In the genomic region with DNA sequence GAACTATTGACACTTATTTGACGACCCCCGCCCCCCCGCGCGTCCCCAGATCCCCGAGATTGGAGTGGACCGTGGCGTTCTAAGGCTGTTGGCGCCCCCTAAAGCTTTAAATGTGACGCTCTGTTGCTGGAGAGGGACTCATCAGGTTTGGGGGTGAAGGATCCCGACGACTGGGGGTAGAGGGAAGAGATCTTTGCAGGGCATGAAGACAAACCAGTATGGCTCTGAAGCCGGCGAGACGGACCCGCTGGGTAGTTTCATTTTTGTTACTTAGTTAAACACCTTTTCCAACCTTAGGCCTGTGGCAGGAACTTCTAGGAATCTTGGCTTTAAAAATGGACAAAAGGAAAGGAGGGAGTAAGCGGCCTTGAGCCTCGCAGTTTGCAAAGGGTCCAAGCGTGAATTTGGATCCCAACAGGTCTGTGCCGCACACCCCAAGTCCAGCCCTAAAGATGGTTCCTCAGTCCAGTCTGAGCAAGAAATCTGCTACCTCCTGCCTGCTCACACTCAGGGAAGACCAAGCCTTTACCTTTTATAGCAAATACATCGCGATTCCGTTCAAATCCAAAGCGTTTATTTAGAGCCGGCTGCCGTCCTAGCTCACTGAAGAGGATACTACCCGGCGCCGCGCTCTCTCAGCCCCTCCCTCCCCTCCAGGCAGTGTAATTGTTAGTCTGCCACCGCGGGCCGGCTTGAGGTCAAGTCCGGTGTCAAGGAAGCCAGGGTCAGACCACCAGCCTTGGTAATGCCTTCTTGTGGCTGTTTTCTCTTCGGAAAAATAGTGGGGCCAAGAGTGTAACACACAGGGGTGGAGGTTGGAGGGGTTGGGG, we compare ENCODE assay signal across 8 mouse cellular contexts. TPM values are rescaled to one million over a fixed set of nuclear protein-coding genes. Genes with fewer than 3 reads are reported as not detected.
DNase-seq lines count a peak whose midpoint lies in the region; ATAC-seq lines count a peak whose summit lies in the region.

No protein-coding gene starts in this region.

- H3K36me3 ChIP-seq in limb, embryonic 11.5 days (ENCODE audit: control insufficient read depth, insufficient read depth, low read length): no peaks in the 10 kb centered on the region
- H3K36me3 ChIP-seq in midbrain, embryonic 12.5 days: no peaks in the 10 kb centered on the region

- under 1% methylated on average over 35 of the region's 35 CpGs for WGBS in limb, embryonic 11.5 days
- WGBS in midbrain, embryonic 12.5 days: under 1% methylated on average over 35 of the region's 35 CpGs

- ATAC-seq in limb, embryonic 11.5 days (ENCODE audit: insufficient number of reproducible peaks, low FRiP score, low TSS enrichment, low read depth): peak; percentile 27
- peak; percentile 41 for ATAC-seq in midbrain, embryonic 12.5 days (ENCODE audit: low FRiP score, low read depth)

- H3K9me3 ChIP-seq in limb, embryonic 11.5 days (ENCODE audit: control insufficient read depth, low read length): no peaks in the 10 kb centered on the region
- H3K9me3 ChIP-seq in midbrain, embryonic 12.5 days: no peaks in the 10 kb centered on the region

- H3K27me3 ChIP-seq in limb, embryonic 11.5 days (ENCODE audit: control insufficient read depth, insufficient read depth, low read length): 0 out of 2 replicates have a peak, but pooled peaks cover 2% of the 10 kb centered on the region
- peaks cover 96% of the 10 kb centered on the region for H3K27me3 ChIP-seq in midbrain, embryonic 12.5 days

- H3K4me1 ChIP-seq in limb, embryonic 11.5 days (ENCODE audit: control insufficient read depth, insufficient read depth, low read length): peaks cover 13% of the 10 kb centered on the region
- peaks cover 19% of the 10 kb centered on the region for H3K4me1 ChIP-seq in midbrain, embryonic 12.5 days

- H3K27ac ChIP-seq in limb, embryonic 11.5 days (replicated peaks; ENCODE audit: low read depth, low read length): no peak overlapping the region; the same call in 1 of the 2 replicates
- no peak overlapping the region for H3K27ac ChIP-seq in midbrain, embryonic 12.5 days (replicated peaks)

- peak; percentile 39 for DNase-seq in ovary, postnatal 36 days (ENCODE audit: low spot score)
- no peak for DNase-seq in ovary, postnatal 10 days (ENCODE audit: low spot score)
- peak; percentile 86 for DNase-seq in embryo, embryonic 10 days (ENCODE audit: low spot score)
- peak; percentile 31 for DNase-seq in heart, postnatal 14 days
- DNase-seq in limb, embryonic 11.5 days (ENCODE audit: low spot score): peak; percentile 69
- no peak for DNase-seq in gastrocnemius, postnatal 14 days
- DNase-seq in left cerebral cortex, adult 9 months (ENCODE audit: low spot score in 2 of 2): no peak

- peak overlapping the region; percentile 62 for H3K4me3 ChIP-seq in limb, embryonic 11.5 days (ENCODE audit: low read depth, low read length)
- H3K4me3 ChIP-seq in midbrain, embryonic 12.5 days: peak overlapping the region; percentile 52

- intact Hi-C loops in heart, postnatal 14 days (cut with DNase I): loop anchor here (2.0 to 5.0 kb wide), 2 partner anchors 45 to 76 kb away; no protein-coding TSS in a partner anchor
- intact Hi-C loops in gastrocnemius, postnatal 14 days (cut with DNase I; ENCODE audit: low total_unique reads): no loop called here

- peak overlapping the region; percentile 77 for H3K9ac ChIP-seq in limb, embryonic 11.5 days (ENCODE audit: low read length)
- H3K9ac ChIP-seq in midbrain, embryonic 12.5 days (replicated peaks): no peak overlapping the region; the same call in 1 of the 2 replicates

- peak overlapping the region; percentile 88 for H3K4me2 ChIP-seq in limb, embryonic 11.5 days (ENCODE audit: low read depth, severe bottlenecking)
- H3K4me2 ChIP-seq in midbrain, embryonic 12.5 days (replicated peaks): peak overlapping the region; percentile 93

RNA-seq across cellular contexts. Expression of a gene that starts 1.7 kb away (rescaled TPM):
- 1 to 10 TPM; 3.7 to 5.2 TPM for total RNA-seq in heart, postnatal 14 days (2021)
- polyA plus RNA-seq in limb, embryonic 11.5 days (2014; fragmentation: Nextera tagmentation; extraction: Ambion mirVana): 16.7 and 19.7 TPM in 2 replicates
- polyA plus RNA-seq in midbrain, embryonic 12.5 days (2016; fragmentation: Nextera tagmentation; extraction: Ambion mirVana): 1.0 and 2.6 TPM in 2 replicates
- 1 to 10 TPM; 1.0 to 1.3 TPM for total RNA-seq in gastrocnemius, postnatal 14 days (2021)

Comparison
In these comparisons a context has a peak if more than half of its experiments do, and no peak if none do; other contexts are left out.
1. DNase-seq: peak in ovary, postnatal 36 days (single experiment), embryo, embryonic 10 days (single experiment), heart, postnatal 14 days (2 of 2) and limb, embryonic 11.5 days (single experiment); none in ovary, postnatal 10 days (single experiment), gastrocnemius, postnatal 14 days (single experiment) and left cerebral cortex, adult 9 months (0 of 2).